Mouse (Mus musculus) yolk sac, embryonic 10.5 days (tissue): ENCODE results near the gene Gm39115.
"Not testable (repeated sequence)": the region's sequence is repeated elsewhere in the genome, so short reads cannot be mapped to it uniquely, and the experiment has no call there.

Experiments used
- DNase-seq: peaks from one replicate; pipeline ENCODE4 v3.0.0-alpha.2; 2017; ENCODE audit warnings: low spot score

Gm39115 gene

DNA sequence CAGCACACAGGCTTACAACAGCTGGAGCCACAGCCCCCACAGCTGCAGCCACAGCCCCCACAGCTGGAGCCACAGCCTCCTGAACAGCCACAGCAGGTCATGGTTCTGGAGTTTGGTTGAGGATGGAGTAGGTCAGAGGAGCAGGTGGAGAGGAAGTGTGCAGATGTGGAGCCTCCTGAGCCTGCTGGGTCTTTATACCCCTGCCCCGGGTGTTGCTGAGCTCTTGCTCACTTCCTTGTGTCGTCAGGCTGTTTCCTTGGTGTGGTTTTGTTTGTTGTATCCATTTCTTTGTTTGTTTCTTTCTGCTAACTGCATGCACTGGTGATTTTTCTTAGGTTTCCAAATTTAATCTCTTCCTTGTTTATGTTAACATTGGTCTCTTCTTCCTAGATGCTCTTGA is at the start of gene Gm39115:
Gm39115 (minus strand) TSS at position 101 of the 400 bp plus-strand sequence.
- DNase-seq, result not testable (repeated sequence)

GRCm38 (mm10) chr7:142181021-142181420 is 45.2 kb upstream of the Gm39115 start:
- no peak for DNase-seq

DNA sequence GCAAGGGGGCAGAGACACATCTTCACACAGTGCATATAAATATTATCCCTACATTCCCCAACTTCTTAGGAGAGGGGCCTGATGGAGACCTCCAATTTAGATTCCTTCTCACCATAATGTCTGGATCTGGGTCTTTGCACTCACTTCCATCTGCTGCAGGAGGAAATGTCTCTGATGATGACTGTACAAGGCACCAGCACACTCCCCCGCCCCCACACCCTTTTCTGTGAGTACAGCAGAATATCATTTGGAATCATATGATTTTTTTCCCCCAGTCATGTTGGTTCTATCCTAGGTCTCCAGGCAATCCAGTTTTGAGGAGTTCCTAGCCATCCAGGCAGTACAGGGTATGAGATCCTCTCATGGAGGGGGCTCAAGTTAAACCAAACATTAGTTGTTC is 42.9 kb upstream of the Gm39115 start:
- DNase-seq, result no peak

- DNase-seq, result not testable (repeated sequence)
These were observed 40.1 kb upstream of the Gm39115 start, which contains the start of gene Krtap5-2 for GRCm38 (mm10) chr7:142175905-142176304. Gene Krtap5-2, minus strand, starts transcription at chr7:142176005.

DNA sequence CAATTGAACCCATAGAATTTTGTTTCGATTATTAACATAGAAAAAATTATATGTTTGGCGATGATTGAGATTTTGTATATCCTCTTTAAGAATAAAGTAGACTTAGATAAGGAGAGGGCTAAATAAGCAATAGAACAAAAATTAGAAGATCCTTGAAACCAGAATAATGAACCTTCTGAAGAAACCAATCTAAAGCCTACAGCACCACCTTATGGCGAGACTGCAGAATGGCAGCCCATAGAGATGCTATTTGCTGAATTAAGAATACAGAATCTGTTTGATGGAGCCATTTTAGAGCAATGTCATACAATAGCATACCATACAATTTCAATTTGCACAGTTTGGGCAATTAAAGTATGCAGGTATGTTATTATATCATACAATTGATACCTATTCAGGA is 34.0 kb upstream of the Gm39115 start:
- no peak for DNase-seq

DNA sequence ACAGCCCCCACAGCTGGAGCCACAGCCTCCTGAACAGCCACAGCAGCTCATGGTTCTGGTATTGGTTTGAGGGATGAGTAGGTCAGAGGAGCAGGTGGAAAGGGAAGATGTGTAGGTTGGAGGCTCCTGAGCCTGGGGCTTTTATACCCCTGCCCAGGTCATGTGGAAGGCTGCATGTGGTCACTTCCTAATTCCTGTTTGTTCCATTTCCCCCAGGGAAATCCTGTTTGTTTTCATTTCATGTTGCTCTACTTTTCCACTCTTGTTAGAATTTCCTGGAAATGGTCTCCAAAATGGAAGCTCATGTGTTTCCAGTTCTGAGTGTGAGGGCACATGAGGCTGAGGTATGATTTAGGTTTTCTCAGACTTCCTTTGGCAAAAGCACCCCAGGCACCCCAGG is 29.8 kb upstream of the Gm39115 start, which contains the start of gene Gm4553:
Gm4553 (minus strand) TSS at position 101 of the 400 bp plus-strand sequence.
- not testable (repeated sequence) for DNase-seq

DNA sequence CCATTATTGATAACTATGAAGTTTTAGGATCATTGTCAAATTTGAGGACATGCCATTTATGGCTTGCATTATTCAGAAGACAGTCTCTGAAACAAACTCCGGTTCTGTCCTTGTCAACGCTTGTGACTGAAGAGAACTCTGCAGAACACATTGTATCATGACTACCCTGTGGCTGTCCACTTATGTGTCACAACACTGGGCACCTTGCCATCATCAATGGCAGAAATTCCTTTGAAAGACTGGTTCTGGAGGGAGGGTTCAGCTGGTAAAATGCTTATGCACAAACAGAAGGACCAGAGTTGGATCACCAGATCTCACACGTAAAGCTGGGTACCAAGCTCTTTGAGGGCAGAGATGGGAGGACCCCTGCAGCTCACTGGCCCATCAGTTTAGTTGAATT is 23.5 kb upstream of the Gm39115 start:
- no peak for DNase-seq

DNA sequence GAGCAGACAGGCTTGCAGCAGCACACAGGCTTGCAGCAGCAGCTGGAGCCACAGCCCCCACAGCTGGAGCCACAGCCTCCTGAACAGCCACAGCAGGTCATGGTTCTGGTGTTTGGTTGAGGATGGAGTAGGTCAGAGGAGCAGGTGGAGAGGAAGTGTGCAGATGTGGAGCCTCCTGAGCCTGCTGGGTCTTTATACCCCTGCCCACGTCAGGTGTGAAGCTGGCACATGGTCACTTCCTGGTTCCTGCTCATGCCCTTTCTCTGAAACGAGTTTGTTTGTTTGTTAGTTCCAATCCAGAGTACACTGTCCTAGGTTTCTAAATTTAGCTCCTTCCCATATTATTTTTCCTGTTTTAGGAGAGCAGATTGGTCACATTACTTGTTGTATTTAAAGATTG is 21.2 kb upstream of the Gm39115 start, which contains the start of gene Gm29735:
Gm29735 (minus strand) TSS at position 101 of the 400 bp plus-strand sequence.
- not testable (repeated sequence) for DNase-seq

DNA sequence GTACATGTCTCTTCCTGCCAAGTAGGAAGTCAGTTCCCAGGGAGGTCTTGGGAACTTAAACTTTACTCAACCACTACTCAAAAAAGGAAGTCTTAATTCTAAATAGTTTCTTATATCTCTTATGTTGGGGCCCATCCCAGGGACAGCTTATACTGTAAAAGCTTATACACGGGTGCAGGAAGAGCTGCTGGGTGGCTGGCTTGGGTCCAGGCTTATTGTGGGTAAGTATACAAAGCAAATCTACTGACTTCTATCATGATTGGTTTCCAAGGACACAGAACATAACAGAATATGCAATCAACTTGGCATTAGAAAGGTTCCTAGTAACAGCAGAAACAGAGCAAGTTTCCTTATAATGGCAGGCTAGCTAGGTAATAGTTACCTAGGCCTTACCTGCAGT is 19.5 kb upstream of the Gm39115 start:
- no peak for DNase-seq

DNA sequence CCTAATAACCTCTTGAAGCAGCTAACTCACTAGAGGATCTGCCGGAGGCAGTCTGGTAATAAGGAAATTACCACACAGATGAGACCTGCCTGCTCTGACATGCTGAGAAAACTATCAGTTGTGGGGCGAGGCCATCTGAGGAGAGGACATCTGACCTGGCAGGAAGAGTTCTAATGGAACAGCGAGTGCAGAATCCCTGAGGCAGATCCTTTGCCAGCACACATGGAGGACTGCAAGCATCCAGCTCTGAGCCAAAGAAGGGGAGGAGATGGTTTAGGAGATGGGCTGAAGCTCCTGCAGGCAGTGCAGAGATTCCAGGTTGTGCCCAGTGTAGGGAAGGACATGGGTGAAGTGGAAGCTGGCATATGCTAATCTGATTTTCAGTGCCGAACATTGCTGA is 16.4 kb upstream of the Gm39115 start:
- no peak for DNase-seq

- no peak for DNase-seq
These were observed 12.8 kb upstream of the Gm39115 start for GRCm38 (mm10) chr7:142148633-142149032.

- peak; percentile 17 for DNase-seq
These were observed 10.2 kb upstream of the Gm39115 start for GRCm38 (mm10) chr7:142146033-142146432.

DNA sequence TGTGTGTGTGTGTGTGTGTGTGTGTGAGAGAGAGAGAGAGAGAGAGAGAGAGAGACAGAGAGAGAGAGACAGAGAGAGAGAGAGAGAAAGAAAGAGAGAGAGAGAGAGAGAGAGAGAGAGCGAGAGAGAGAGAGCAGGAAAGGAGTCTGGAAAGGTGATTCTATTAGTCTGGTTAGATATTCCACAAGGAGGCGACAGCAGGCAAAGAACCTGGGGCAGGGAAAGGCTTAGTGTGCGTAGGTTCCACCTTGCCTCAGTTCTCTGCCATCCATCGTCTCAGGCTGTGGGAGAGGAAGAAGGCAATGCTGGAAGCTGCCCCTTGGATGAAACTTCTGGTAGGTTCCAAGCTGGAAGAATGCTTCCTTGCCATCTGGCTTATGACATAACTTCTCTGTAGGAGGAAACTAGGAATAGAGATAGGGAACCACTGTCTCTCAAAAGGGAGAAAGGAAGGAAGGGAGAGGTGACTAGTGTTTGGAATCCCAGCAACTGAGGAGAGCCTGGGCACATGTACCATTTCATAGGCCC is 9.6 kb upstream of the Gm39115 start:
- no peak for DNase-seq

DNA sequence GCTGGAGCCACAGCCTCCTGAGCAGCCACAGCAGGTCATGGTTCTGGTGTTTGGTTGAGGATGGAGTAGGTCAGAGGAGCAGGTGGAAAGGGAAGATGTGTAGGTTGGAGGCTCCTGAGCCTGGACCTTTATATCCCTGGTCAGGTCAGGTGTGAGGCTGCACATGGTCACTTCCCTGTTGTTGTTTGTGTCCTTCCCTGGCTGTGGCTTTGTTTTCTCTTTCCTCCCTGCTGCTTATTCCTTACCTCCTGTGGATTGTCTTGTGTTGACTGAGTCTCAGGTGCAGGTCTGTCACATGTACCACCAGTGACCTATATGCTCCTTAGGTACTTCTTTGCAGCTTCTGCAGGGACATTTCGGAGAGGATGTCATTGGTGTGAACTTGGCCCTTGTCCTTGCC is 8.7 kb upstream of the Gm39115 start, which contains the start of gene Gm45337:
Gm45337 (minus strand) TSS at position 101 of the 400 bp plus-strand sequence.
- no peak for DNase-seq

DNA sequence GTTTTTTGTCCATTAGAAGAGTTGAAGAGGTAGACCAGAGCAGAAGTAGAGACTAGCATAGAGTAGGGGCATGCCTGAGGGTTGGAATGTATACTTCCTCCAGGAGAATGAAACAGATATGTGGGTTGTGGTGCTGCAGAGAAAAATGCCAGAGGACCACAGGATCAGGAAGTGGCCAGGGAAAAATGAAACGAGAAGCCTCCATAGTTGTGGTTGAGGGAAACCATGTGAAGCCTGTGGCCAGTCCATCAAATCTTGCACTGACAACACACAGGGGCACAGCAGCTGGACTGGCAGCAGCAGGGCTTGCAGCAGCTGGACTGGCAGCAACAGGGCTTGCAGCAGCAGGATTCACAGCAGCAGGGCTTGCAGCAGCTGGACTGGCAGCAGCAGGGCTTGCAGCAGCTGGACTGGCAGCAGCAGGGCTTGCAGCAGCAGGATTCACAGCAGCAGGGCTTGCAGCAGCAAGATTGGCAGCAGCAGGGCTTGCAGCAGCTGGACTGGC is 7.7 kb upstream of the Gm39115 start:
- not testable (repeated sequence) for DNase-seq

DNA sequence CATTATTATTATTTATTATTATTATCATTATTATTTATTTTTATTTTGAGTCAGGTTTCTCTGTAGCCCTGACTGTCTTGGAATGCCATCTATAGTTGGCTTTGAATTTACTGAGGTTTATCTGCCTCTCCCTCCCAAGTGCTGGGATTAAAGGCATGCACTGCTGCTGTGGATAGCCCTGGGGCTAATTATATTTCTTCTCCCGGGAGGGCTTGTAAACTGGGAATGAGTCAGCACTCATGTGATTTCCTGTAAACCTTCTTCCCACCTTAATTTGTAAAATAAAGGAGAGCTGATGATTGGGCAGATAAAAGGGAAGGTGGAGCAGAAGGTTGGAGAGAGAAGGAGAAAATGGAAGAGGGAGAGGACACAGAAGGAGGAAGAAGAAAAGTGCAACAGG is 4.9 kb upstream of the Gm39115 start:
- DNase-seq, result no peak

DNA sequence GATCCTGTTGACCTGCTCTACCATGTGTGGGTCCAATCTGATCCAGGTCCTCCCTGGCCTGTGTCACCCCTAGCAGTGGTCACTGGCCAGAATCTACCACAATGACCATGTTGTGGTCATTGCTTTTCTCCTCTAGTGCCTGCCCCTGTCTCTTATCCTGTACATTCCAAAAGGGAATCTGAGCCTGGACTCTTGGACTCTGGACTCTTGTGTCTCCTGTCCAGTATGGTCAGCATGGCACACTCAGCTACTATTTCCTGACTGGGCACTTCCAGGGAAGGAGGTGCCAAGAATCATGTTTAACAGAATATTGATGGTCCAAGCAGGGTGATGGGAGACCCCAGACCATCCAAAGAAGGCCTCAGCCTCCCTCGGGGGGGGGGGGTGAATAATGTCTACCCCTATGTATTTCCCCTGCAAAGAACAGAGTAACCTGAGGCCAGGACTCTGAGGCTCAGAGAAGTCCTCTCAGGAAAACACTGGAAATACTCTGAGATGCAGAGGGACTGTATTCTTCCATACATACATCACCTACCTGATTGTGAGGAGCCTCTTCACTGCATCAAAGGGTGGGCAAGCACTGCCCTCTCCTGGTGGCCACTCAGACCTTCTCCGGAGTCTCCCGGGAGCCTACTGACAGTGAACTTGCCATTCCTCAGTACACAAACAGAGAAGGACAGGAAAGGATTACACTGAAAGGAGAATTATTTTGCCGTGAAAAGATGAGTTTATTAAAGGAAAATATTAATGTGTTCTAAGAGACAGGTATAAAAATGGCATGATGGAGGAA is 1.4 kb downstream of the Gm39115 start:
- no peak for DNase-seq

- DNase-seq, result no peak
These were observed 7.0 kb downstream of the Gm39115 start for GRCm38 (mm10) chr7:142128843-142129242.

DNA sequence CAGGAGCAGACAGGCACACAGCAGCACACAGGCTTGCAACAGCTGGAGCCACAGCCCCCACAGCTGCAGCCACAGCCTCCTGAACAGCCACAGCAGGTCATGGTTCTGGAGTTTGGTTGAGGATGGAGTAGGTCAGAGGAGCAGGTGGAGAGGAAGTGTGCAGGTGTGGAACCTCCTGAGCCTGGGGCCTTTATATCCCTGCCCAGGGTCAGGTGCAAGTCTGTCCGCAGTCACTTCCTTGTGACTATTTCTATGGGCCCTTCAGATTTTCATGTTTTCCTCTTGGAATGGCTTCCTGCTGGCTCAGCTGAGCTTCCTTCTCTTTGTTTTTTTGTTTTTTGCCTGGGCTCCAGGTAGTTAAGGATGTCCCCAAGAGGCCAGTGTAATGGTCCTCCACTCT is 15.2 kb downstream of the Gm39115 start, which contains the start of gene Gm45618:
Gm45618 (minus strand) TSS at position 101 of the 400 bp plus-strand sequence.
- not testable (repeated sequence) for DNase-seq

DNA sequence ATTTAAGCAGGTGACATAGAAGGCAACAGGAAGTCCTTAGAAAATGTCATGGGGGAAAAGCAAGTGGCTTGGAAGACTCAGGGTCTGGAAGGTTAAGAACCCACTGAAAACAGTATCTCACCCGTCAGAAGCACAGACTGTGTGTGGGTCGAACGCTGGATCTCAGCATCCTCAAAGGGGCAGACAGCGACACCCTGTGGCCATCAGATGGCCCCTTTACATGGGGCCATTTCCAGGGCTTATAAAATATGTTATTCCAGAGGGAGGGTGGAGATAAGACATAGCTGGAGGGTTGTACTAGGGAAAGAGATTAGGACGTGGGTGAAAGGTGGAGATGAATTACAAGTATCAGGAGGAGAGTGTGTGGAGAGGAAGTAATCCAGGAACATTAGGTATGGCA is 16.2 kb downstream of the Gm39115 start:
- no peak for DNase-seq

DNA sequence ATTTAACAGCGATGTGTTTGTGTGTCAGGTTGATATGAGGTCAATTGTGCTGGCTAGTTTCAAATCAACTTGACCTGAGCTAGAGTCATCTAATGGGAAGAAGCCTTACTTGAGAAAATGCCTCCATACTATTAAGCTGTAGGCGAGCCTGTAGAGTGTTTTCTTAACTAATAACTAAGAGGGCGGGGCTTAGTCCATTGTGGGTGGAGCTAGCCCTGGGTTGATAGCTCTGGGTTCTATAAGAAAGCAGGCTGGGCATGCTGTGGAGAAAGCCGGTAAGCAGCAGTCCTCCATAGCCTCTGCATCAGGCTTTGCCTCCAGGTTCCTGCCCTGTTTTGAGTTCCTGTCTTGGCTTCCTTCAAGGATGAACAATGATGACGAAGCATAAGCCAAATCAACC is 31.1 kb downstream of the Gm39115 start:
- no peak for DNase-seq

- DNase-seq, result peak; percentile 49
These were observed 38.1 kb downstream of the Gm39115 start for GRCm38 (mm10) chr7:142097776-142098175.

GRCm38 (mm10) chr7:142096701-142097100 is 39.1 kb downstream of the Gm39115 start:
- DNase-seq, result no peak
